Mouse (Mus musculus) brain, adult 10 weeks (tissue): Measurements from ENCODE around the gene Fam71f2. TPM values are rescaled to one million over a fixed set of nuclear protein-coding genes. Genes with fewer than 3 reads are reported as not detected.

Experiments used
- polyA plus RNA-seq: library from polyadenylated mRNA; stranded (reverse); fragments of 350-450 nt; fragmentation: Illumina TruSeq; extraction: RNeasy Lipid Tissue Mini Kit (QIAGEN cat#74804); gene quantifications from one replicate; pipeline ENCODE4 v1.2.3, GENCODE M21; 2015; ENCODE audit warnings: low read depth, low replicate concordance

Gene Fam71f2
- polyA plus RNA-seq: 1.3 TPM

DNA sequence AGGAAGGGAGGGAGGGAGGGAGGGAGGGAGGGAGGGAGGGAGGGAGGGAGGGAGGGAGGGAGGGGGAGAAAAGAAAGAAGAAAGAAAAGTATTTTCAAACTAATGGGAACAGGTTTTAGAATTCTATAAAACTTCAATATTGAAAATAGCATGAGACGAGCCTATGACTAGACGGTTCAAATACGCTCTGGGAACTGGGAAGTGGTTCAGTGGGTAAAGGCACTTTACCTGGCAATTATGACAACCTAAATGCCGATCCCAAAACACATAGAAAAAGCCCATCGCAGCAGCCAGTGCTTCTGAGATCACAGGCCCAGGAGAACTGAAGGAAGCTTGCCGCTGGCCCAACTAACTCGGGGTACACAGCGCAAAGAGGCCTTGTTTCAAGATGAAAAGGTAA, at the start of gene Fam71f2:
Gene Fam71f2 (plus strand): TSS at position 301 of the 400 bp plus-strand sequence.

DNA sequence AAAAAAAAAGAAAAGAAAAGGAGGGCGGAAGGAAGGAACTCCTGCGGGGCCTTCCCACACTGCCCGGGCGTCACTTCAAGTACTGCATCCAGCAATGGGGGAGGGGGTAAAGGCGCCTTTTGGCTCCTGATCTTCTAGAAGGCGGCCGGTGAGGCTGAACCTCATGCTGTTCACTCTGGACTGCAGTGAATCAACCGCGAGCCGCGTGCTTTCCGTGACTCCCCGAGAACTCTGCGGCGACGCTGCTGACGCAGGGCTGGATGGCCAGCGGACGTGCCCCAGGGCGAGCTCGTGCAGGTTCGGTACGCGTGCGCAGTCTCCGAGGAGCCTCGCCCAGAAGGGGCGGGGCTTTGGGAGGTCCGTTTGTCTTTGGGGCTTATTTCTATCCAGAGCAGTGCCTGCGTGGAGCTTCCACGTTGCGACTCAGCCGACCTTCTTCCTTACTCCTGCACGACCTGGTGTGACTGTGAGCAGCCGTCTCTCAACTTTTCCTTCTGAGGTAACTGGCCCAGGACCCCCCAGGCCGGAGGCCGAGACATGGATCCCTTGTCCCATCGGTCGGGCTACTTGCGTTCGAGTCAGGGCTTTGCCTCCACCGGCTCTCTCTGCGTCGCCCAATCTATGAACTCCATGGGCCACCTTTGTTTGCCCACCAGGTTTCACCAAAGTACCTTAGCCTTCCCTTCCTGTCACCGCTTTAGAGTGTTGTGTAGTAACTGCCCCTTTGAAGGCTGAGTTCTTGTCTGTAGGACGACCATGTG, 6.9 kb upstream of the Fam71f2 start, which contains the start of gene Hilpda:
Gene Hilpda (plus strand): TSS at position 177 of the 761 bp plus-strand sequence.

DNA sequence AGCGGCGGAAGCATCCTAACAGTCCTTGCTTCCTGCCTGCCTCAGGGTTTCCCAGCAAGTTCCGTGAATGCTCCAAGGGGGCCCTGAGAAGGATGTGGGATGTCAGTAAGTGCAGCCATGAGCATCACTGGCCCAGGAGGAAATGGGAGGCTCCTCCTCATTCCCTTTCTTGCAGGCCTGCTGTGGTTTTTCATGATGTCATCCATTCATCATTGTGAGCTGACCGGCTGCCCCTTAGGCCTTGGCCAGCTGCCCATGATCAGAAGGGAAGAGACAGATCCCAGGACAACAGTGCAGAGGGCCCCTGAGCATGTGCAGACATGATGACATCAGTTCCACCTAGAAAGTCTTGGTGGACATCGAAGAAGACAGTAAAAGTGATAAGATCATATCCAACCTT, 39.5 kb downstream of the Fam71f2 start, which contains the start of gene Fam71f1:
Gene Fam71f1 (plus strand): TSS at position 262 of the 400 bp plus-strand sequence.

Other genes starting within 250 kb of the Fam71f2 start
- not detected for gene Lep, start 219.4 kb upstream of the Fam71f2 start, polyA plus RNA-seq
- 41.4 TPM for gene Rbm28, start 114.6 kb upstream of the Fam71f2 start, polyA plus RNA-seq
- 1.5 TPM for gene Prrt4, start 100.0 kb upstream of the Fam71f2 start, polyA plus RNA-seq
- gene Impdh1, start 63.2 kb upstream of the Fam71f2 start, polyA plus RNA-seq: 49.9 TPM
- gene Hilpda, start 7.1 kb upstream of the Fam71f2 start, polyA plus RNA-seq: 14.4 TPM
- gene Fam71f1, start 39.5 kb downstream of the Fam71f2 start, polyA plus RNA-seq: not detected
- 81.0 TPM for gene Calu, start 68.5 kb downstream of the Fam71f2 start, polyA plus RNA-seq
- not detected for gene Opn1sw, start 108.9 kb downstream of the Fam71f2 start, polyA plus RNA-seq
- 123 TPM for gene Ccdc136, start 116.7 kb downstream of the Fam71f2 start, polyA plus RNA-seq
- gene Flnc, start 153.7 kb downstream of the Fam71f2 start, polyA plus RNA-seq: 0.92 TPM
- gene Atp6v1f, start 188.1 kb downstream of the Fam71f2 start, polyA plus RNA-seq: 398 TPM
- gene Atp6v1fnb, start 191.8 kb downstream of the Fam71f2 start, polyA plus RNA-seq: not detected
- gene Kcp, start 228.4 kb downstream of the Fam71f2 start, polyA plus RNA-seq: 1.1 TPM
- 3.2 TPM for gene Irf5, start 247.0 kb downstream of the Fam71f2 start, polyA plus RNA-seq